In the genomic region with DNA sequence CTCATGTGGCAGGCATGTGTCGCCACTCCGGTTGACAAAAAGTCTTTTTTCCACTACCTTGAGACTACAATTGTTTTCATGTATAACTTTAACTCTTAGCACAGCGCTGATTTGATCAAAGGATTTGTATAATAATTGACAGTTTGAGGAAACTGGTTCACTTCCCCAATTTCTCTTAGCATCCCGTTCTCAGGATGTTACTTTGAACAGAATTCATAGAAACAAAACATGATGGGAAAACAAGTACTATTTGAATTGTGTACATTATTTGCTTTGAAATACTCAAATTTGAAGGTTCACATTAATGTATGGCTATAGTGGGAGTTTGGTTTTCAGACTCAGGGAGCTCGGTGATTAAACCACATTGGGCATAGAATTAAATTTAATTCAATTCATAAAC, we compare ENCODE assay signal across 9 mouse cellular contexts. TPM values are rescaled to one million over a fixed set of nuclear protein-coding genes. Genes with fewer than 3 reads are reported as not detected.
DNase-seq lines count a peak whose midpoint lies in the region; ATAC-seq and TF ChIP-seq lines count a peak whose summit lies in the region.
"Had no signal": no experiment of that assay in that cellular context is flagged by ENCODE, and none has a peak within 500 bp of the region (broad histone marks: within the 10 kb centered on the region; RNA-seq: fewer than 3 reads in every experiment).

No protein-coding gene starts in this region.

- no peak overlapping the region for H3K9ac ChIP-seq in kidney, embryonic 15.5 days
- H3K9ac ChIP-seq in hindbrain, postnatal 0 days (replicated peaks; ENCODE audit: low read length), result no peak overlapping the region
- no peak overlapping the region for H3K9ac ChIP-seq in midbrain, embryonic 16.5 days (ENCODE audit: low read depth, low read length)

- no peak for ATAC-seq in kidney, embryonic 15.5 days (replicated peaks; ENCODE audit: low FRiP score)
- no peak for ATAC-seq in hindbrain, postnatal 0 days
- ATAC-seq in midbrain, embryonic 16.5 days, result no peak
- ATAC-seq in activated CD4-positive, CD25-positive, alpha-beta regulatory T cell, adult 4 months, result no peak

- no peaks in the 10 kb centered on the region for H3K4me1 ChIP-seq in kidney, embryonic 15.5 days
- no peaks in the 10 kb centered on the region for H3K4me1 ChIP-seq in embryonic facial prominence, embryonic 10.5 days
- H3K4me1 ChIP-seq in hindbrain, postnatal 0 days (ENCODE audit: insufficient read depth, low read length), result no peaks in the 10 kb centered on the region
- no peaks in the 10 kb centered on the region for H3K4me1 ChIP-seq in midbrain, embryonic 16.5 days (ENCODE audit: control insufficient read depth, insufficient read depth, low read length)

- WGBS in kidney, embryonic 15.5 days, result 65% methylated on average over 5 of the region's 5 CpGs
- 74% methylated on average over 5 of the region's 5 CpGs for WGBS in embryonic facial prominence, embryonic 10.5 days
- 72% methylated on average over 5 of the region's 5 CpGs for WGBS in hindbrain, postnatal 0 days
- WGBS in midbrain, embryonic 16.5 days, result 79% methylated on average over 5 of the region's 5 CpGs

- no peak for TF ChIP-seq CTCF in hindbrain, postnatal 0 days (IDR thresholded peaks at IDR 0.05; ENCODE audit: low read depth)

- H3K4me3 ChIP-seq in kidney, embryonic 15.5 days (replicated peaks), result peak overlapping the region; percentile 58
- peak overlapping the region; percentile 66; the same call in 1 of the 2 replicates for H3K4me3 ChIP-seq in embryonic facial prominence, embryonic 10.5 days
- H3K4me3 ChIP-seq in hindbrain, postnatal 0 days (ENCODE audit: low read length), result peak overlapping the region; percentile 55
- H3K4me3 ChIP-seq in midbrain, embryonic 16.5 days (ENCODE audit: low read depth, low read length), result no peak overlapping the region

- H3K27me3 ChIP-seq in kidney, embryonic 15.5 days, result no peaks in the 10 kb centered on the region
- no peaks in the 10 kb centered on the region for H3K27me3 ChIP-seq in embryonic facial prominence, embryonic 10.5 days (replicated peaks; ENCODE audit: low read depth, poor library complexity, severe bottlenecking)
- no peaks in the 10 kb centered on the region for H3K27me3 ChIP-seq in hindbrain, postnatal 0 days (ENCODE audit: insufficient read depth, low read length)
- no peaks in the 10 kb centered on the region for H3K27me3 ChIP-seq in midbrain, embryonic 16.5 days (ENCODE audit: control insufficient read depth, insufficient read depth, low read depth, low read length)

- no peaks in the 10 kb centered on the region for H3K9me3 ChIP-seq in kidney, embryonic 15.5 days (replicated peaks)
- H3K9me3 ChIP-seq in embryonic facial prominence, embryonic 10.5 days, result no peaks in the 10 kb centered on the region
- no peaks in the 10 kb centered on the region for H3K9me3 ChIP-seq in hindbrain, postnatal 0 days (ENCODE audit: low read length)
- H3K9me3 ChIP-seq in midbrain, embryonic 16.5 days (replicated peaks; ENCODE audit: control insufficient read depth, low read length, poor library complexity, severe bottlenecking), result no peaks in the 10 kb centered on the region

- H3K36me3 ChIP-seq in kidney, embryonic 15.5 days, result no peaks in the 10 kb centered on the region
- no peaks in the 10 kb centered on the region for H3K36me3 ChIP-seq in embryonic facial prominence, embryonic 10.5 days (replicated peaks)
- no peaks in the 10 kb centered on the region for H3K36me3 ChIP-seq in hindbrain, postnatal 0 days (ENCODE audit: insufficient read depth, low read length)
- no peaks in the 10 kb centered on the region for H3K36me3 ChIP-seq in midbrain, embryonic 16.5 days (ENCODE audit: control insufficient read depth, insufficient read depth, low read length)

- no peak for DNase-seq in kidney, postnatal 14 days
- no peak for DNase-seq in embryonic facial prominence, embryonic 10.5 days (ENCODE audit: low spot score)
- no peak for DNase-seq in hindbrain, postnatal 0 days (ENCODE audit: low spot score)
- DNase-seq in cerebellum, postnatal 25 days, result no peak
- DNase-seq in cerebellum, adult 9-10 months, result no peak
- DNase-seq: lung, postnatal 36 days had no signal

- peak overlapping the region; percentile 57 for H3K4me2 ChIP-seq in kidney, embryonic 15.5 days
- H3K4me2 ChIP-seq in hindbrain, postnatal 0 days (ENCODE audit: low read depth, low read length), result peak overlapping the region; percentile 53
- peak overlapping the region; percentile 49 for H3K4me2 ChIP-seq in midbrain, embryonic 16.5 days (ENCODE audit: low read length)

- no peak overlapping the region for H3K27ac ChIP-seq in kidney, embryonic 15.5 days
- H3K27ac ChIP-seq in embryonic facial prominence, embryonic 10.5 days (replicated peaks), result peak overlapping the region; percentile 72; the same call in 1 of the 2 replicates
- H3K27ac ChIP-seq in hindbrain, postnatal 0 days, result no peak overlapping the region
- no peak overlapping the region for H3K27ac ChIP-seq in midbrain, embryonic 16.5 days (ENCODE audit: low read length)

RNA-seq across cellular contexts. Expression of a gene that starts 1.1 kb away (rescaled TPM):
- 2.8 and 3.1 TPM in 2 replicates for polyA plus RNA-seq in kidney, embryonic 15.5 days (2015; fragmentation: Nextera tagmentation; extraction: Ambion mirVana)
- 4.4 and 4.8 TPM in 2 replicates for polyA plus RNA-seq in embryonic facial prominence, embryonic 10.5 days (2016; fragmentation: Nextera tagmentation; extraction: Ambion mirVana)
- 5.0 and 5.3 TPM in 2 replicates for total RNA-seq in hindbrain, postnatal 0 days (2014; rRNA removed)
- polyA plus RNA-seq in hindbrain, postnatal 0 days (2015; fragmentation: Nextera tagmentation; extraction: Ambion mirVana), result 2.9 and 3.4 TPM in 2 replicates
- 2.1 and 3.0 TPM in 2 replicates for polyA plus RNA-seq in midbrain, embryonic 16.5 days (2015; fragmentation: Nextera tagmentation; extraction: Ambion mirVana)
- polyA plus RNA-seq in activated CD4-positive, CD25-positive, alpha-beta regulatory T cell, adult 4 months (2017; shearing (Covaris generic)), result 1 to 10 TPM; 4.5 to 4.9 TPM
